Mouse (Mus musculus) right cerebral cortex, postnatal 14 days (tissue): ENCODE measurements around the gene Nudt16l1.

Experiments
- DNase-seq: peaks from one replicate; pipeline ENCODE4 v3.0.0; 2022

Nudt16l1 gene

GRCm38 (mm10) chr16:4963797-4964709 is 25.5 kb downstream of the Nudt16l1 start, which contains the start of gene Anks3:
TSS of gene Anks3 (minus strand) at chr16:4964205.
- DNase-seq: peak; percentile 99

- no peak for DNase-seq
Observed at GRCm38 (mm10) chr16:4964731-4965391, 26.3 kb downstream of the Nudt16l1 start.

GRCm38 (mm10) chr16:4965392-4966129 is 27.0 kb downstream of the Nudt16l1 start:
- DNase-seq: no peak

GRCm38 (mm10) chr16:4968426-4968825 is 29.9 kb downstream of the Nudt16l1 start:
- DNase-seq: no peak

- DNase-seq: no peak
Observed at GRCm38 (mm10) chr16:4969055-4969843, 30.7 kb downstream of the Nudt16l1 start.

GRCm38 (mm10) chr16:4971626-4972025 is 33.1 kb downstream of the Nudt16l1 start:
- DNase-seq: no peak

GRCm38 (mm10) chr16:4974521-4974920 is 36.0 kb downstream of the Nudt16l1 start:
- no peak for DNase-seq

GRCm38 (mm10) chr16:4976180-4976579 is 37.6 kb downstream of the Nudt16l1 start:
- DNase-seq: no peak

GRCm38 (mm10) chr16:4978275-4979051 is 39.9 kb downstream of the Nudt16l1 start:
- DNase-seq: no peak

GRCm38 (mm10) chr16:4979755-4980380 is 41.3 kb downstream of the Nudt16l1 start:
- no peak for DNase-seq

GRCm38 (mm10) chr16:4984717-4985116 is 46.2 kb downstream of the Nudt16l1 start:
- no peak for DNase-seq
